Mouse (Mus musculus) hindbrain, embryonic 13.5 days (tissue): Measurements from ENCODE around the gene Ahcyl2. TPM values are rescaled to one million over a fixed set of nuclear protein-coding genes. Genes with fewer than 3 reads are reported as not detected.

Experiments used
- ATAC-seq: fragments of 200-750 bp; cut with Nextera tagmentation; 2 replicates; pipeline ENCODE4 v1.8.0; 2017; ENCODE audit warnings: moderate TSS enrichment; ENCODE audit not compliant: low FRiP score
- H3K27ac ChIP-seq: fragments of 300-500 bp; sonication (generic); 2 replicates; pipeline ENCODE4 v1.5.1; 2015; ENCODE audit warnings: inconsistent platforms, mild to moderate bottlenecking, moderate library complexity
- H3K27me3 ChIP-seq: fragments of 300-500 bp; sonication (generic); 2 replicates; pipeline ENCODE4 v1.6.1; 2015; ENCODE audit warnings: mild to moderate bottlenecking, inconsistent platforms
- H3K36me3 ChIP-seq: fragments of 300-500 bp; sonication (generic); 2 replicates; pipeline ENCODE4 v1.6.1; 2015; ENCODE audit warnings: mild to moderate bottlenecking, inconsistent platforms
- H3K4me1 ChIP-seq: fragments of 300-500 bp; sonication (generic); replicated peaks from 2 replicates; pipeline ENCODE4 v1.6.1; 2015; ENCODE audit warnings: inconsistent platforms
- H3K4me2 ChIP-seq: fragments of 300-500 bp; sonication (generic); 2 replicates; pipeline ENCODE4 v1.6.1; 2015; ENCODE audit warnings: inconsistent platforms, mild to moderate bottlenecking, moderate library complexity
- H3K4me3 ChIP-seq: fragments of 300-500 bp; sonication (generic); 2 replicates; pipeline ENCODE4 v1.5.1; 2015; ENCODE audit warnings: mild to moderate bottlenecking, inconsistent platforms
- H3K9ac ChIP-seq: fragments of 300-500 bp; sonication (generic); 2 replicates; pipeline ENCODE4 v1.6.1; 2015; ENCODE audit warnings: mild to moderate bottlenecking, inconsistent platforms
- H3K9me3 ChIP-seq: fragments of 300-500 bp; sonication (generic); 2 replicates; pipeline ENCODE4 v1.6.1; 2016; ENCODE audit warnings: inconsistent platforms
- WGBS: fragments of 180-500 bp; shearing (Covaris S2); methylation state at CpG from one replicate; pipeline ENCODE4 v1.1.7; 2015; 5-methylcytosine and 5-hydroxymethylcytosine counted together
- polyA plus RNA-seq: library from polyadenylated mRNA; unstranded; fragments of >200 nt; fragmentation: Nextera tagmentation; extraction: Ambion mirVana; gene quantifications from 2 replicates; pipeline ENCODE4 v1.2.1, GENCODE M21; 2015

Ahcyl2 gene
- polyA plus RNA-seq, 1 experiment from 2014 or later, result 18.0 TPM

- Histone ChIP-seq H3K4me1 (0 out of 2 replicates have a peak, but pooled peaks cover 3% of the 10 kb centered on the region), H3K27ac (no peak overlapping the region), H3K27me3 (no peaks in the 10 kb centered on the region), H3K9ac (no peak overlapping the region), H3K36me3 (peaks cover 6% of the 10 kb centered on the region), H3K4me2 (no peak overlapping the region), H3K9me3 (no peaks in the 10 kb centered on the region), H3K4me3 (no peak overlapping the region)
- ATAC-seq, result no peak
- WGBS, result 81% methylated on average over 2 of the region's 2 CpGs
These were observed 100.6 kb downstream of the Ahcyl2 start for GRCm38 (mm10) chr6:29868341-29868895.

DNA sequence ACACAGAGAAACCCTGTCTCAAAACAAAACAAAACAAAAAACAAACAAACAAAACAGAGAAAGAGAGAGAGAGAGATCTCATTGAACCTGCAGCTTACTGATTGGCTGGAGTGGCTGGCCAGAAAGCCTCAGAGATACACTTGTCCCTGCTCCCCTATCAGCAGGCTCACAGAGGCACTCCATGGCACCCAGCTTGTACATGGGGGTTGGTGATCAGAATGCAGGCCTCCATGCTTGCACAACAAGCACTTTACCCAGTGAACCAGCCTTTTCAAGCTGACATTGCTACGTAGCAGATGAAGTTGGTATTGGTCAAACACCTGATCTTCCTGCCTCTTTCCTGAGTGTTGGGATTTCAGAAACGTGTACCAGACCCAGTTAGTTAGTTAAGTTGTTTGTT, 105.8 kb downstream of the Ahcyl2 start:
- Histone ChIP-seq H3K27me3 (no peaks in the 10 kb centered on the region), H3K27ac (no peak overlapping the region), H3K36me3 (peaks cover 19% of the 10 kb centered on the region), H3K9me3 (no peaks in the 10 kb centered on the region), H3K9ac (no peak overlapping the region), H3K4me3 (no peak overlapping the region), H3K4me1 (0 out of 2 replicates have a peak, but pooled peaks cover 3% of the 10 kb centered on the region), H3K4me2 (no peak overlapping the region)
- no peak for ATAC-seq
- WGBS, result 83% methylated on average over 2 of the region's 2 CpGs

DNA sequence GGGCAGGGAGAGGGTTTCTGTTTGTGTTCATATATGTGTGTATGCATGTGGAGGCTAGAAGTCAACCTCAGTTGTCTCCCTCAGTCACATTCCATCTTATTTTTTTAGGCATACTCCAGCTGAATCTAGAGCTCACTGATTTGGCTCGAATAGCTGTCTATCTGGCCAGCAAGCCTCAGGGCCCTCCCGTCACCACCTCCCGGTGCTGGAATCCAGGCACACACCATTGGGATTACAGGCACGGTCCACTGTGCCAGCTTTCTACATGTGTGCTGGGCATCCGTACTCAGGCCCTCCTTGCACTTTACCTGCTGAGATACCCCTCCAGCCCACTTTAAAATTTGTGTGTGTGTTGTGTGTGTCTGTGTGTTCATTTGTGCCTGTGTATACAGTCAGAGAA, 107.8 kb downstream of the Ahcyl2 start:
- Histone ChIP-seq H3K9ac (no peak overlapping the region), H3K4me1 (no peaks in the 10 kb centered on the region), H3K9me3 (no peaks in the 10 kb centered on the region), H3K4me2 (no peak overlapping the region), H3K4me3 (no peak overlapping the region), H3K27ac (no peak overlapping the region), H3K27me3 (no peaks in the 10 kb centered on the region), H3K36me3 (peaks cover 27% of the 10 kb centered on the region)
- WGBS, result 87% methylated on average over 5 of the region's 5 CpGs
- no peak for ATAC-seq

GRCm38 (mm10) chr6:29876782-29877181, 109.0 kb downstream of the Ahcyl2 start:
- no peaks in the 10 kb centered on the region for H3K4me1 ChIP-seq
- no peak overlapping the region for H3K27ac ChIP-seq
- H3K36me3 ChIP-seq, result peaks cover 25% of the 10 kb centered on the region
- no peak overlapping the region for H3K4me2 ChIP-seq
- no peak overlapping the region for H3K9ac ChIP-seq
- no peak overlapping the region for H3K4me3 ChIP-seq
- ATAC-seq, result no peak
- H3K27me3 ChIP-seq, result no peaks in the 10 kb centered on the region
- H3K9me3 ChIP-seq, result no peaks in the 10 kb centered on the region
- WGBS, result 93% methylated on average over 4 of the region's 4 CpGs

DNA sequence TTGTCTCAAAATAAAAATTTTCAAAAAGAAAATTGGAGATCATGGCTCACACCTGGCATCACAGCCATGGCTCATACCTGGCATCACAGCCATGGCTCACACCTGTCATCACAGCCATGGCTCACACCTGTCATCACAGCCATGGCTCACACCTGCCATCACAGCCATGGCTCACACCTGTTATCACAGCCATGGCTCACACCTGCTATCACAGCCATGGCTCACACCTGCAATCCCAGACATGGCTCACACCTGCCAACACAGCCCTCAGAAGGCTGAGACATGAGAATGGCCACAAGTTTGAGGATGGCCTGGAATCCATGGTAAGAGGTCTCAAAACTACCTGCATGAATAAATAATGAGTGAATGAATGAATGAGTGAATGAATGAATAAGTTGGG, 111.8 kb downstream of the Ahcyl2 start:
- Histone ChIP-seq H3K9ac (no peak overlapping the region), H3K4me2 (no peak overlapping the region), H3K27me3 (no peaks in the 10 kb centered on the region), H3K4me3 (no peak overlapping the region), H3K9me3 (no peaks in the 10 kb centered on the region), H3K4me1 (no peaks in the 10 kb centered on the region), H3K36me3 (peaks cover 27% of the 10 kb centered on the region), H3K27ac (no peak overlapping the region)
- no peak for ATAC-seq

GRCm38 (mm10) chr6:29880796-29881195, 113.0 kb downstream of the Ahcyl2 start:
- Histone ChIP-seq H3K27me3 (no peaks in the 10 kb centered on the region), H3K9me3 (no peaks in the 10 kb centered on the region), H3K27ac (no peak overlapping the region), H3K9ac (no peak overlapping the region), H3K36me3 (peaks cover 27% of the 10 kb centered on the region), H3K4me3 (no peak overlapping the region), H3K4me1 (no peaks in the 10 kb centered on the region), H3K4me2 (no peak overlapping the region)
- ATAC-seq, result no peak
- 97% methylated on average over 3 of the region's 3 CpGs for WGBS

DNA sequence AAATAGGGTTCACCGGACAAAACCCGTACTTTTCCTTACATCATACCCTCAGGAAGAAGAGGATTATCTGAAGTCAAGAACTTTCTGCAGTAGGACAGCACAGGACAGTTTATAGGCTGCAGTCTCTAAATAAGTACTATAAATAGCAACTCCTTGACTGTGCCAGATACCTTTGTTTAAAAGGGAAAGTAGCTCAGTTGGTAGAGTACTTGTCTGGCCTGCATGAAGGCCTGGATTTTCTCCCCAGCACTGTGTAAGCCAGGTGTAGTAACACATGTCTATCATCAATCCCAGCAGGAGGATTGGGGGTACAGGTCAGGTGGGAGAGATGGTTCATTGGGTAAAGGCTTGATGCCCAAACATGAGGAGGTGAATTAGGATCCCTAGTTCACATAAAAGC, 114.1 kb downstream of the Ahcyl2 start:
- H3K27ac ChIP-seq, result no peak overlapping the region
- no peak overlapping the region for H3K4me3 ChIP-seq
- H3K9me3 ChIP-seq, result no peaks in the 10 kb centered on the region
- H3K9ac ChIP-seq, result no peak overlapping the region
- no peaks in the 10 kb centered on the region for H3K4me1 ChIP-seq
- ATAC-seq, result no peak
- H3K36me3 ChIP-seq, result peaks cover 31% of the 10 kb centered on the region
- no peak overlapping the region for H3K4me2 ChIP-seq
- no peaks in the 10 kb centered on the region for H3K27me3 ChIP-seq
- 89% methylated on average over 2 of the region's 2 CpGs for WGBS

GRCm38 (mm10) chr6:29882870-29883269, 115.1 kb downstream of the Ahcyl2 start:
- 71% methylated on average over 6 of the region's 6 CpGs for WGBS
- Histone ChIP-seq H3K4me1 (no peaks in the 10 kb centered on the region), H3K4me3 (no peak overlapping the region), H3K9me3 (no peaks in the 10 kb centered on the region), H3K4me2 (no peak overlapping the region), H3K27ac (no peak overlapping the region), H3K27me3 (no peaks in the 10 kb centered on the region), H3K36me3 (peaks cover 30% of the 10 kb centered on the region), H3K9ac (no peak overlapping the region)
- no peak for ATAC-seq

DNA sequence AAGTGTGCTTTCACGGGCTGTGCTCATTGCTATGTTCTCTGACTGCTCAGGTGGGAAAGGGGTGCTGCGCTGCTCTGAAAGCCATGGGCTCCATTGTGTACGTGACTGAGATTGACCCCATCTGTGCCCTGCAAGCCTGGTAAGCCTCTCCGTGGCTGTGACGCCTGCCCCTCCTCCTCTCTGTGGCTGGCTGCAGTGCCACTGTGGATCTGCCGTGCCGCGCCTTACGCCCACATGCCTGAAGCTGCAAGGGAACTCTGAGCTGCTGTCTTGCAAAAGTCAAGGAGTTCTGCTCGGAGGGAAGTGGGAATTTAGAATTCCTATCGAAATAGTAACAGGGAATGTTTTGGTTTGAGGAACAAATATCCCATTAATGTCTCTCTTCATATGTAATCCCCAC, 123.3 kb downstream of the Ahcyl2 start:
- no peak overlapping the region for H3K4me3 ChIP-seq
- no peak overlapping the region for H3K9ac ChIP-seq
- no peak overlapping the region for H3K27ac ChIP-seq
- H3K27me3 ChIP-seq, result no peaks in the 10 kb centered on the region
- WGBS, result 63% methylated on average over 11 of the region's 11 CpGs
- no peak for ATAC-seq
- no peak overlapping the region for H3K4me2 ChIP-seq
- no peaks in the 10 kb centered on the region for H3K9me3 ChIP-seq
- H3K4me1 ChIP-seq, result no peaks in the 10 kb centered on the region
- peaks cover 35% of the 10 kb centered on the region for H3K36me3 ChIP-seq

DNA sequence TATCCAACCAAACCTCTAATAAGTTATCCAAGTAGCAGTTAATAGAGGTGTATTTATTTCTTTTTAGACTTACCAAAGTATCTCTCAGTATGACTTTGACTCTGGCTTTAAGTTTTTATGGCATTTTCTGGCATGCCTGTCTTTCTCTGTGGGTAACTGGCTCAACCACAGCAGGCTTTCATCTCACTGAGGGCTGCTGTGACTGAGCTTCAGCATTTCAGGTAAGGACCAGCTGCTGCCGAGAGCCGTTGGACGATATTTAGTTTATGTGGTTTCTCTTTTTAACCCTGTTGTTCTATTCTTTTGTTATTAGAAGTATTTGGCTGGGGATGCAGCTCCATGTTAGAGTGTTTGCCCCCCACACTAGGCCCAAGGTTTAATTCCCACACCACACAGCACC, 129.2 kb downstream of the Ahcyl2 start:
- no peak overlapping the region for H3K27ac ChIP-seq
- peaks cover 35% of the 10 kb centered on the region for H3K36me3 ChIP-seq
- 97% methylated on average over 3 of the region's 3 CpGs for WGBS
- no peak overlapping the region for H3K4me2 ChIP-seq
- no peak for ATAC-seq
- H3K4me1 ChIP-seq, result no peaks in the 10 kb centered on the region
- no peak overlapping the region for H3K4me3 ChIP-seq
- no peaks in the 10 kb centered on the region for H3K27me3 ChIP-seq
- no peaks in the 10 kb centered on the region for H3K9me3 ChIP-seq
- H3K9ac ChIP-seq, result no peak overlapping the region

- Histone ChIP-seq H3K9ac (no peak overlapping the region), H3K4me2 (no peak overlapping the region), H3K9me3 (no peaks in the 10 kb centered on the region), H3K4me3 (no peak overlapping the region), H3K27ac (no peak overlapping the region), H3K36me3 (peaks cover 41% of the 10 kb centered on the region), H3K27me3 (no peaks in the 10 kb centered on the region), H3K4me1 (no peaks in the 10 kb centered on the region)
- no peak for ATAC-seq
- 100% methylated on average over 1 of the region's 1 CpGs for WGBS
These were observed 133.6 kb downstream of the Ahcyl2 start for GRCm38 (mm10) chr6:29901450-29901849.

GRCm38 (mm10) chr6:29902256-29902655, 134.4 kb downstream of the Ahcyl2 start:
- WGBS, result 86% methylated on average over 2 of the region's 2 CpGs
- ATAC-seq, result no peak
- no peak overlapping the region for H3K27ac ChIP-seq
- H3K4me2 ChIP-seq, result no peak overlapping the region
- no peak overlapping the region for H3K9ac ChIP-seq
- no peaks in the 10 kb centered on the region for H3K27me3 ChIP-seq
- no peaks in the 10 kb centered on the region for H3K9me3 ChIP-seq
- H3K4me3 ChIP-seq, result no peak overlapping the region
- H3K36me3 ChIP-seq, result peaks cover 37% of the 10 kb centered on the region
- no peaks in the 10 kb centered on the region for H3K4me1 ChIP-seq

DNA sequence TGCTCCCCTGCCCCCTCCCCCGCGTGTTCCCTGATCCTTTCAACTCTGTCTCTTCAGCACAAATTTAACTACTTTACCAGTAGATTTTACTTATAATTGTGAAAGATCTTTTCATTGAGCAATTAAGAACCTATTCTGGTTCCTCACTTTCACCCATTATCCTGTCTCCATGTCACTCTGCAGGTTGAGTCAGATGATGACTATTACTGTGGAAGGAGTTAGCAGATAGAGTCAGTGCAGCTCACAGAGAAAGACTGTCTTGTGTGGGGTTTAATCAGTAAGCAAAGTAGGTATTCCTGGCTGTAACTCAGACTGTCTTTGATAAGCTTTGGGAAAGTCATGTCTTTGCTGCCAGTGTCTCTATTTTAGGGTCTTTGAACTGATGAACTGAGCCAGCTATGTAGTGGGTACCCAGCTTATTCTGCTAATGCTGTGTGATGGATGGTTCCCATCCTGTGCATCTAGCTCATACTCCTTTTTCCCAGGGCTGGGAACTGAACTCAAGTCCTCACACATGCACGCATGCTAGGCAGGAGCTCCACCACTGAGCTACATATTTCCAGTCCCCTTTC, 135.6 kb downstream of the Ahcyl2 start:
- ATAC-seq, result no peak
- Histone ChIP-seq H3K9me3 (no peaks in the 10 kb centered on the region), H3K4me2 (no peak overlapping the region), H3K4me1 (no peaks in the 10 kb centered on the region), H3K36me3 (peaks cover 36% of the 10 kb centered on the region), H3K27ac (no peak overlapping the region), H3K4me3 (no peak overlapping the region), H3K27me3 (no peaks in the 10 kb centered on the region), H3K9ac (no peak overlapping the region)
- WGBS, result 96% methylated on average over 3 of the region's 3 CpGs
